Mouse (Mus musculus) heart, postnatal 25 days (tissue): ENCODE data around the gene Cdk9. TPM values are rescaled to one million over a fixed set of nuclear protein-coding genes. Genes with fewer than 3 reads are reported as not detected.

ENCODE experiments used
- DNase-seq: peaks from one replicate; pipeline ENCODE4 v3.0.0; 2022; ENCODE audit warnings: low spot score
- intact Hi-C: fragments of 180-260 bp; cut with DNase I; formaldehyde crosslinking; loops from one replicate; pipeline ENCODE4 v1.15.1; 2025
- total RNA-seq, 2 experiments: library from RNA; stranded (reverse); gene quantifications; 2 replicates each; pipeline ENCODE4 v1.2.3; 2021

The Cdk9 gene
- total RNA-seq, 2 experiments from 2014 or later, result 23.4 to 26.4 TPM

- DNase-seq, result no peak
- intact Hi-C loops, result loop anchor here (2.0 kb wide), 1 partner anchor 16 kb away; no protein-coding TSS in a partner anchor
Measured at GRCm38 (mm10) chr2:32736306-32736829, 23.5 kb upstream of the Cdk9 start.

- peak; percentile 78 for DNase-seq
- intact Hi-C loops, result no loop called here
Measured at GRCm38 (mm10) chr2:32734933-32735332, 22.1 kb upstream of the Cdk9 start.

- no peak for DNase-seq
- intact Hi-C loops, result no loop called here
Measured at GRCm38 (mm10) chr2:32734480-32734879, 21.6 kb upstream of the Cdk9 start.

- intact Hi-C loops, result no loop called here
- DNase-seq, result no peak
Measured at GRCm38 (mm10) chr2:32732695-32733094, 19.8 kb upstream of the Cdk9 start.

- intact Hi-C loops, result no loop called here
- no peak for DNase-seq
Measured at GRCm38 (mm10) chr2:32731911-32732310, 19.0 kb upstream of the Cdk9 start.

- DNase-seq, result no peak
Measured at GRCm38 (mm10) chr2:32730854-32731253, 18.0 kb upstream of the Cdk9 start.

GRCm38 (mm10) chr2:32729547-32729946 lies 16.7 kb upstream of the Cdk9 start:
- intact Hi-C loops, result no loop called here
- no peak for DNase-seq

More at GRCm38 (mm10) chr2:32730854-32731253, 18.0 kb upstream of the Cdk9 start:
- intact Hi-C loops, result no loop called here

GRCm38 (mm10) chr2:32728463-32728862 lies 15.6 kb upstream of the Cdk9 start:
- peak; percentile 77 for DNase-seq
- intact Hi-C loops, result no loop called here

GRCm38 (mm10) chr2:32727435-32727834 lies 14.6 kb upstream of the Cdk9 start:
- DNase-seq, result peak; percentile 97
- intact Hi-C loops, result no loop called here

- intact Hi-C loops, result no loop called here
Measured at GRCm38 (mm10) chr2:32724832-32725790, 12.2 kb upstream of the Cdk9 start.

GRCm38 (mm10) chr2:32724149-32724548 lies 11.3 kb upstream of the Cdk9 start:
- DNase-seq, result no peak
- intact Hi-C loops, result no loop called here

More at GRCm38 (mm10) chr2:32724832-32725790, 12.2 kb upstream of the Cdk9 start:
- DNase-seq, result no peak

- no peak for DNase-seq
- intact Hi-C loops, result no loop called here
Measured at GRCm38 (mm10) chr2:32722581-32722980, 9.7 kb upstream of the Cdk9 start.

- intact Hi-C loops, result no loop called here
- DNase-seq, result no peak
Measured at GRCm38 (mm10) chr2:32722046-32722445, 9.2 kb upstream of the Cdk9 start.

GRCm38 (mm10) chr2:32720681-32721229 lies 7.9 kb upstream of the Cdk9 start, which contains the start of gene Sh2d3c:
Gene Sh2d3c, plus strand, starts transcription at chr2:32721055.
- DNase-seq, result no peak
- intact Hi-C loops, result no loop called here

- intact Hi-C loops, result no loop called here
- DNase-seq, result no peak
Measured at GRCm38 (mm10) chr2:32720053-32720452, 7.2 kb upstream of the Cdk9 start.

GRCm38 (mm10) chr2:32718761-32719160 lies 5.9 kb upstream of the Cdk9 start:
- intact Hi-C loops, result no loop called here
- no peak for DNase-seq

GRCm38 (mm10) chr2:32714987-32715425 lies 2.1 kb upstream of the Cdk9 start:
- DNase-seq, result peak; percentile 44
- intact Hi-C loops, result loop anchor here (1.0 kb wide), 1 partner anchor 42 kb away; the partner anchor contains the start of gene Tor2a

- DNase-seq, result no peak
- intact Hi-C loops, result loop anchor here (1.0 kb wide), 1 partner anchor 43 kb away; the partner anchor contains the start of gene Tor2a
Measured at GRCm38 (mm10) chr2:32714117-32714986, 1.5 kb upstream of the Cdk9 start.

GRCm38 (mm10) chr2:32712586-32712933 lies 316 bp downstream of the Cdk9 start:
- intact Hi-C loops, result loop anchor here (2.0 kb wide), 1 partner anchor 134 kb away; the partner anchor contains the start of gene Stxbp1

More at GRCm38 (mm10) chr2:32712586-32712933, 316 bp downstream of the Cdk9 start:
- DNase-seq, result peak; percentile 92
